Mouse (Mus musculus) heart, adult 9 months (tissue): ENCODE data around the gene H2afv.
A peak's percentile ranks its signal among the peaks of the same experiment; 100 is the strongest.

Experiments
- DNase-seq, 2 experiments: peaks; one replicate each; pipeline ENCODE4 v3.0.0; 2022; ENCODE audit warnings: low spot score in 2 of 2

H2afv gene

DNA sequence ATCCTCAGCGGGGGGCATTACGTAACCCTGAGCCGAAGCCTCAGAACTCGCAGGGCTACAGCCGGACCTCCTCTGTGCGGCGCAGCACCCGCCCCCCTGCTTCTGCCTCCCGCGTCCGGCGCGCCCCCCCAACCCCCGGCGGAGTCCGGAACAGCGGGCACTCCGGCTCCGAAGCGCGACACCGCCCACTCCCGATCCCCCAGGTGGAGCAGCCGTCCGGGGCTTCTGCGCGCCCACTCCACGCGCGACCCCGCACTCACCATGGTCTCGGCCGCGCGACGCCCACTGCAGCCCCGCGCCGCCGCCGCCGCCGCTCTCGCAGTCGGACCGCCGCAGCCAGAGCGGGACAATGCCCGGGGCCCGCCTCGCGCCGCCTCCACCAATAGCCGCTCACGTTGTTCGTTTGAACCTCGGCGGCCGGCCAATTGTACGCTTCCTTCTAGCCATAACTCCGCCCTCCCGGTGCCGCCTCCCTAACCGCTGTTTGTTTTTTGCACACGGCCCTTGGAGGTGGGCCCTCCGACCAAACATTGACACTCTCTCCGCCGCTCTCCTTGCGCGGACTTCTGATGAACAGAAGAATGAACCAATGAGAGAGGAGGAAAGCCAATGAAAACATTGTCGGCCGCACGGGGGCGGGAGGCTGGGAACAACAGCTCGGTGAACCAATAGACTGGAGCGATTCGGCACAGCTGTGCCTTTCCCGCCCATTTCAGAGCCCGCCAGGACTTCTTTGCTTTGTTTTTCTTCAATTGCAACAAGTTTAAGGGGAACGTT is at the start of gene H2afv:
TSS of gene H2afv (minus strand) at position 367 of the 777 bp plus-strand sequence.
- peak; percentile 99 to 100 for DNase-seq

DNA sequence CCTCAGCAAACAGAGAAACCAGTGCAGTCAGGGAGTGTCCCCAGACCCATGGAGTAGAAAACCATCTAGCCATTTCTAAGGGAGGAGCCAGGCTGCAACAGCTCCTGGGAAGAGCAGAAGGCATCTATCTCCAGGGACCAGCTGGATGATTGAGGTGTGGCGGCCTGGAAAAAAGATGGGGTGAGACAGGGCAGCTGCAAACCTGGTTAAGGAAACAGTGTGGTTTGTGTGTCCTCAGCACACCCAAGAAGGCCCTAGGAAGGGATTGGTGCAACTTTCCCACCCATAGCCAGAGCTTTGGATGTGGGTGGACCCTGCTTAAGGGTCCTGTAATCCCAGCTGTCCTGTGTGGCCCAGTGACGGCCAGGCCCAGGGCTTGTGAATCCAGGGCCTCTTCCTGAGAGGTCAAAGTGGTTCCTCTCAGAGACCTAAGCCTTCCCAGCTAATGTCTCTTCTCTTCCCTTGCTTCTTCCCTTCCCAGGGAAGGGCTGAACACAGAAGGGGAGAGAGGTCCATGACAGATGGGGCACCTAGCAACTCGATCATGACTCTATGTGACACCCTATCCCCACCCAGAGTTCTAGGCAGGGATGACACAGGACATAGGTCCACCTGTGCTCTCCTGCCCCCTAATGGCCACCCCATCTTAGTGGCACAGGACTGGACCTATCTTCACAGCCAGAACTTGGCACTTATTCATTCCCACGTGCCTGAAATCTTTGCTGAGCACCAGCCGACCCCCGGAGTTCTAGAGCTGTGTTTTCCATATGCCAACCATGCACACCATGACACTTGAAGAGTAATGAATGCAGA is 45.7 kb upstream of the H2afv start:
- no peak for DNase-seq

DNA sequence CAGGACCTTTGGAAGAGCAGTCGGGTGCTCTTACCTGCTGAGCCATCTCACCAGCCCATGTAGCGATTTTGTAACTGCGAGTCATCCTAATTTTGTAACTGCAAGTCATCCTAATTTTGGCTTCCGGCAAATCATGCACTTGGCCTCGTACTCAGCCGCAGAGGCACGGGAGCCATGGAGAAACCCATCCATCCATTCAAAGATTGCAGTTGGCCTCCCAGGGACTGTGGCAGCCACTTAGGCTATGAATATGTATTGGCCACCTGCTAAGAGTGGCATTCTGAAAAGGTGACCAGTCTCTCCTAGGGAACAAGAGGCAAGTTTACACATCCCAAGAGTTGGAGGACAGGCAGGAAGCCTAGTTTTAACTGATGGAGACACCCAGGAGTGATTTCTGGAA is 45.0 kb upstream of the H2afv start:
- DNase-seq = no peak

DNA sequence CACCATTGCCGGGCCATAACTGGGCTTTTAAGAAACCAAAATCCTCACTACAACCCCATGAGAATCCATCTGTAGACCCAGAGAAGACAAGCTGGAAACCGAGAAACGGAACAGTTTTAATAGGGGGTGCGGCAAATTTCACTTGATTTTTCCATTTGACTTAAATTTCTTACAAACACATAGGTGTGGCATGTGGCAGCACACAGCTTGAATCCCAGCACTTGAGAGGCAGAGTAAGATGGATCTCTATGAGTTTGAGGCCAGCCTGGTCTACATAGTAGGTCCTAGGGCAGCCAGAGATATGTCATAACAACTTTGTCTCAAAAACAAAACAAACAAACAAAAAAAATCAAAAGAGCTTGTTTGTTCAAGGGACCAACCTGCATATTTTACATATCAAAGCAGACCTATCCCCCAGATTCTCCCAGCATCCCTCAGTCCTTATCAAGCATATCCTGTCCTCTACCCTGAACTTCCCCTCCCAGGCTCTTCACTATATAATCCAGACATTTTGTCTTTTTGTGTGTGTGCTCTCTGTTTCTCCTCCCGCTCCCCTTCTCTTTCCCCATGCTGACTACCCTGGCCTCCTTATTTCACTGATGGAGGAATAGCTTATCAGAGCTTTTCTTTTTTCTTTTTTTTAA is 43.9 kb upstream of the H2afv start:
- DNase-seq = no peak

DNA sequence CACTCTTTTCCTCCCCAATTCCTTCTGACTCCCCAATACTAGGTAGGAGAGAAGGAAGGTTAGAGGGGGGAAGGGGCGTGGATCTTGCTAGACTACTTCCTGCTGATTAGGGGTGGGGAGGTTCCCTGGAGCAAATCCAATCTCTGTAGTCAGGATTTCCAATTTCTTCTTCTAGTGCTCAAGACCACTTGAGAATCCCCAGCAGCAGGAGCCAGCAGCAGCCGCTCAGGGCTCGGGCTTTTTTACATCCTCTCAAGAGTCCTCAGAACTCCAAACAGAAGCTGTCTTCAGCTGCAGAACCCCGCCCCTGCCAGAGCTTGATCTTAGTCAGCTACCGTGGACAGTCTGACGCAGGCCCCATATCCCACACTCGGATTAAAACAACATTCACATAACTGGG is 43.3 kb upstream of the H2afv start:
- DNase-seq = no peak

DNA sequence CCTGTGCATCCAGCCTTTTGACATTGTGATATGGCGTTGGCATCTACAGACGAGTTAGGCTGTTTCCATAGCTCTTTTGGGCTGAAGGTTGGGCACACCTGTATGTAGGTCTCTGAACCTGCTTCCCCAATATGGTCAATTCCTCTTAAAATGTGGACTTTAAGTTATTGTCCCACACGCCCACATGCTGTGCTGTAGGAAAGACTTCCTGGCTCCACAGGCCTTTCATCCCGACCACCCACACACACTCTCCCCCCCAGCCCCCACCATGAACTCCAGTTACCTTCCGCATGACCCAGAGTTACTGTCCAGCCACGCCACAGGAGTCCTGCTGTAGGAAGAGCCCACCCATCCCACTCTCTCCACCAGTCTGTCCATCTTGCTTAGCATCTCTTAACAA is 42.7 kb upstream of the H2afv start:
- no peak for DNase-seq

DNA sequence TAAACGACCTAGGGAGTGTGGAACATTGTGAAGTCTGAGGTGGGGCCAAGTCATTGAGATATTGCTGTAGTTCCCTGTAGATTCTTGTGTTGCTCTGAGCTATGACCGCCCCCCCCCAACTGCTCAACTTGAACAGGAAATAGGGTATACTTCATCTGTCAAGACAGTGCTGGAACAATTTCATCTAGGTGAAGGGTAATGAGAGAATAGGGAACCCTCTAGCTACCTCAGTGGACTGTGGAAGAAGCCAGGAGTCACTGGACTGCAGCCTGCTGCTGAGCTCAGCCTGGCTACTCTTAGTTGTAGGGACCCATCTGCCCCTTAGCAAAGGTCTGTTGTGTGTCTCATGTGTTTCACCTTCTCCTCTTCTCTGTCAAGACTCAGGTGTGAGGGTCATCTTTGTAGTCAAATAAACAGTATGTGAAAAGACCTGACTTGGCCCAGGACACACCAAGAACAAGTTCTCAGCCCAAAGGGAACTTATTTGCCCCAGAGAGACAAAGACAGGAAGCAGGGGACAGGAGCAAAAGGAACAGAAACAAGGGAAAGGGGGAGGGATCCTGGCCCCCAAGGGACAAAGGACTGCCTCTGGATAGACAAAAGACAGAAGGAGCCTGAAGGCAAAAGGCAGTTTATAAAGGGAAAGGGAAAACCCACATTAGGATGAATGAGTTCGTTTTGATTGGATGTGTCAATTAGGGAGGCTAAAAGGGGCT is 40.2 kb upstream of the H2afv start:
- DNase-seq = peak in 1 of 2 experiments; percentile 17

DNA sequence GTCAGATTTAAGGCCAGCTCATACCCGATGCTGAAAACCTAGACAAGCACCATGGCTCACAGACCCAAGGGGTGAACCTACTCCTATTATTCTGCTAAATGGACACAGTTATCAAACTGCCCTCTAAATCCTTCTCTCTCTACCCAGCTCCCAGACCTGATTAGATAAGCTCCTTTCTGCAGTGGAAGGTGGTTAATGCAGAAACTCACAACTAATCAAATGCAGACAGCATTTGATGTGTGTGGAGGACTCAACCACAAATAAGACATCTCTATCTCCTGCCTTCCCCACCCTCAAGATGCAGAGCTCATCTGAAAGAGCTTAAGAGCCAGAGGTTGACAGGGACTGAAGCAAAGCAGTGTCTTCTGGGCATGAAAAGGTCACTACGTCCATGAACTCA is 38.9 kb upstream of the H2afv start:
- DNase-seq = no peak

DNA sequence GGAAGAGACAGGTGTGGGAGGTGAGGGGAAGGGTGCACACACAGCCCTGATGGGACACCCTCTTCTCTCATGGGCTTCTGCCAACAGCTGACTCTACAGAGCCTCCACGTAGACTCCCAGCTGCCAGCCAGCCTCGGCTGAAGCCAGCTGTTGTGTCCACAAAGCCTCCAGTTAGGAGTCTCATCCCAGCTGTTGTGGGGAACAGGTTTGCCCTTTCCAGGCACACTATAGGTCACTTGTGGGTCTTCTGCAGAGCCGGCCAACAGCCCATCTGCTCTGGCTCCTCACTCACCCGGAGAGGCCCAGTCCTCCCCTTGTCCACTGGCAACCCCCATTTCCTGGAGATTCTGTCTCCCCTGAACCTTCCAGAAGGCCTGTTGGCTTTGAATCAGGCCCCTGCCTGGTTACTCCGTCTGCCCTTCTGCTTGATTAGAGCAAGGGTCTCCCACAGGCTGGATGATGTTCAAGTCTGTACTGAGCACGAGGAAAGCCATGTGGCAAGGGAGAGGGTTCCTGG is 37.5 kb upstream of the H2afv start:
- no peak for DNase-seq

DNA sequence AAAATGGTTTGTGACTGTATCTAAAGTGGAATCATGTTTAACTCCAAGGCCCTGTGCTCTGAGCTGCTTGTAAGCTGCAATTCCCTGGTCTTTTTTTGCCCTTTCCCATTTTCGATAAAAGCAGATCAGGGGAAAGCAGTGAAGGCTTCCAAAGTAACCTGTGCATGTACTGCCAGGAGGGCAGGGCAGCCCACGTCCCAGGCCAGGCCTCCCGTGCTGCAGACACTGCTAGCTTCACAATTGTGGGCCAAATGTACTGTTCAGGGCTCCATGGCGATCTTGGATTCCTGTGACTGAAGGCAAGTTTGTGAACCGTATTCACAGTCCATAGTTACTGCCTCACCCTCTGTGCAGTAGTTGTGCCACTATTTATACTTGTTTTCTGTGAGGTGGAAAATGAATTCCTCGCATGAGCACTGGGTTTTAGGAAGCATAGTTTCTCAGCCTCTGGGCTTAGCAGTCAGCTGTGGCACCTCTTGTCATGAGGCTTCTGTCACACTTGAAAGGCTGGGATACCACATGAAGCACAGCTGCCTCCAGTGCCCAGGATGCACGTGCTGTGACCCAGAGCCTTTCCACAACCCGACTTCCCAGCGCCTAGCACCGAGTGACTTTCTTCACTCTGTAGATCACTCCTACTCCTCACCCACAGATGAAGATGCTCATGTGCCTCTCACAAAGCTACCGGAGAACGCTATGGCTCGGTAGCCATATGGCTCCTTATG is 36.6 kb upstream of the H2afv start:
- no peak for DNase-seq

DNA sequence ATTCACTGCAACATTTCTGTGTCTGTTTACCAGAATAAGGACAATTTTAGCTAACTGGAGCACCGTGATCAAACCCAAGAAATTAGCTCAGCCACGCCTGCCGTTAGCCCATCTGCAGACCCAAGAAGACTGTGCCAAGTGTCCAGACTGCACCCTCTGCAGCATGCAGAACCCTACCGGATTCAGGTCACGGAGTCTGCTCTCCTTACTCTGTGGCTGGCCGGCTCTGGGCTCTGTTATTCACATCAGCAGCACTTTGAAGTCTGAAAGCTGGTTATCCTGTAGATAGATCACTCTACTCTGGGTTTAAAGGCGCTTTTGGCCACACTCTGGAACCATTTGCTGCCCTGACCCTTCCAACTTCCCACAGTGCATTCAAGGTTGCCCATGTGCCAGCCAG is 35.9 kb upstream of the H2afv start:
- DNase-seq = no peak

DNA sequence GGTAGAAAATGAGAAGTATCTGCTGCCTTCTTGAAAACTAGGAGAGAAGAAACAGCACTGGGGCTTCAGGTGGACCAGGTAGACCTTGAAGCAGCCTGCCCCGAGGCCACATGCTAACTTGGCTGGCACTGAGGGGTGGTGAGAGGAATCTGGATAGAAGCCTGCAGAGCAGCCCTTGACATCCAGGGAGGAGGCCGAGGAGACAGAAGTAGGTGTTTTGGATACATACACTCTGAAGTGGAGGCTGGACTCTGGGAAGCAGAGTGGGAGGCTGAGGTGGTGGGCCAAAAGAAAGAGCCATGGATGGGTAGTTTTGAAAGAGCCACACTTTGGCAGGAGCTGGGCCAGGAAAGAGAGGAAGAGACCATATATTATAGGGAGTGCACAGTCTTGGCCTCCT is 35.0 kb upstream of the H2afv start:
- no peak for DNase-seq

DNA sequence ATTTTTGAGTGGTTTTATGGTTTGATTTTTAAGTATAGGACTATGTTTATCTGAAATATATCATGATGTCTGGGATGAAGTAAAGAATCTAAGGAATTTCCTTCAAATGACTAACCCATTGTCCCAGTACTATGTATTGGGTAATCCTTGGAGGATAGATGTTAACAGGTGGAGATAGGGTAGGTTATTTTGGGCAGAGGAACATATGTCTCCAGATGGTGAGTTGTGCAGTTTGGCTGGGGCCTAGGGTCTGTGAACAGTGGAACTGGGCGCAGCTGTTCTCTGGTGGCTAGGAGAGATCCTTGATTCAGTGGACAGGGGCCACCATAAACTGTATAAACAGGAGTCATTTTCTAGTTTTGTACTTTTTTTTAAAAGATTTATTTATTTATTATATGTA is 33.1 kb upstream of the H2afv start:
- no peak for DNase-seq

DNA sequence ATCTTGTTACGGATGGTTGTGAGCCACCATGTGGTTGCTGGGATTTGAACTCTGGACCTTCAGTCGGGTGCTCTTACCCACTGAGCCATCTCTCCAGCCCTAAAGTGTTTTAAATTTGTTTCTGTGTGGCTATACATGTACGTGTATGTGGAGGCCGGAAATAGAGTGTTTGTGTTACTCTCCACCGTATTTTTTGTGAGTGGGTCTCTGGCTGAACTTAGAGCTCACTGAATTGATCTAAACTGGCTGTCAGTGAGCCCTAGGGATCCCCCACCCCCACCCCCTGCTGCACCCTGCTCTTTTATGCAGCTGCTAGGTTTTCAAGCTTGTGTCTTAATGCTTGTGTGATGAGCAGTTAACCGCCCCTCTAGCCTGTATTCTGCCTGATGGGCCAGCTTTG is 32.6 kb upstream of the H2afv start:
- no peak for DNase-seq

DNA sequence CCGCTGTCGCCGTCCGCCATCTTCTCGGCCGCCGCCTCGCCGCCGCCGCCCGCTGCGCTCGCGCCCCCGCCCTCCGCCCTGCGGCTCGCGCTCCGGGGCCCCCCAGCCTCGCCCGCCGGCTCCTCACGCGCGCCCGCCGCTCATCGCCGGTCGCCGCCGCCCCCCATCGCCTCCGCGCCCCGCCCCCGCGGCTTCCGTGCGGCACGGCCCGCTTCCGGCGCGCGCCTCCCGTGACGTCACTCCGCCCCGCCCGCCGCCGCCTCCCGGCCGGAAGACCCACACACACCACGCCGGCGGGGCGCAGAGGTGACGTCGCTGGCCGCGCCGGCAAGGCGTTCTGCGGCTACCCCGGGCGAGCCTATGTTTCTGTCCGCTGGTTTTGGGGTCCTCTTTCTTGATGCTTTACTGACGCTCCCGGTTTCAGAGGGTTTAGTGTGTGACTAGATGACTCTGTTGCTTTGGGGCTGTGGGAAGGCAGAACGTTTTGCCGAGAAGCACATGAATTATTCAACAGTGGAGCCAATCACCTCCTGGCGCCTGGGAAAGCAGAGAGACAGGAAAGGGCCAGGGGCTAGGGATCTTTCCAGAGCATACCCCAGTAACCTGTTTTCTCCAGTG is 31.7 kb upstream of the H2afv start, which contains the start of gene Purb:
TSS of gene Purb (minus strand) at position 51 of the 618 bp plus-strand sequence.
- peak; percentile 87 to 90 for DNase-seq

DNA sequence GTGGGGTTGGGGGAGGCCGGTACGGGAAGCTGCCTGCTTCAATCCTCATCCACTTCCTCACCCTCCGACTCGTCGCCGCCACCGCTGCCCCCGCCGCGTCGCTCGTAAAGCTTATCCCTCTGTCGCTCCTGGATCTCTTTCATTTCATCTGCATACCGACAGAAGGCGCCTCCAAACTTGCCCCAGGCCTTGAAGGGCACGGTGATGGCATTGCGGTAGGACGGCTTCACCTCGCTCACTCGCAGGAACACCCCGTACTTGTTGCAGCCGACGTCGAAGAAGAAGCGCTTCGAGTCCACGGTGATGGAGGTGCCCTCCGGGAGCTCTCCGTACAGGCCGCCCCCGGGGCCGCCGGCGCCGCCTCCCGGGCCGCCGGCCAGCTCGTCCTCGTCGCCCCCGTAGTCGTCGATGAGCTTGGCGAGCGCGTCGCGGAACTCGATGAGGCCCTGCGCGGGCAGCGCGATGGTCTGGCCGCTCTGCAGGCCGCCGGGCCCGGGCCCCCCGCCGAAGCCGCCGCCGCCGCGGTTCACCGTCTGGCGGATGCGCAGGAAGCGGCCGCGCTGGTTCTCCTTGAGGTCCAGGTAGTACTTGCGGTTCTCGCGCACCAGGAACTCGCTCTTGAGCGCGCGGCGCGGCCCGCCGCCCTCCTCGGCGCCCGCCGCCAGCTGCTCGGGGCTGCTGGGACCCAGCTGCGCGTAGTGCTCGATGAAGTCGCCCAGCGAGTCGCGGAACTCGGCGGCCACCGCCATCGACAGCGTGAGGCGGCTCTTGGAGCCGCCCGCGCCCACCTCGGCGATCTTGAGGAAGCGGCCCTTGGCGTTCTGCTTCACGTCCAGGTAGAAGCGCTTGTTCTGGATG is 30.9 kb upstream of the H2afv start:
- peak; percentile 42 to 44 for DNase-seq

DNA sequence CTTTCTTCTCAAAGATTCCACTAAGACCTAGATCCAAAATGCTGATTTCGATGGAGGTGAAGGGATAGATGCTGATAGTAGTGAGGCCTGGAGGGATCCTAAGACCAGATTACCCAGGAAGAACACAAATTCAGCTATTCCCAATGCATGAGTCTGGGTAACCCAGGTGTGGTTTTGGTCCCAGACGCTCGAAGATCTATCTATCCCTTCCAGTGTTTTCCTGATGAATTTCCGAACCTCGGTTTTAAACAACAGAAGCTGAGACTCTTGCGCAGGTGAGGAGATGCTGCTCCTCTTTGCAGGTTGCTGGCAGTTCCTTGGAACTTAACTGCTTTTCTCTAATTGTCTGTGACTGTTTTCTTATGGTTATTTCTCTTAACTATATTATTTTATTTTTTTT is 30.1 kb upstream of the H2afv start:
- DNase-seq = no peak

DNA sequence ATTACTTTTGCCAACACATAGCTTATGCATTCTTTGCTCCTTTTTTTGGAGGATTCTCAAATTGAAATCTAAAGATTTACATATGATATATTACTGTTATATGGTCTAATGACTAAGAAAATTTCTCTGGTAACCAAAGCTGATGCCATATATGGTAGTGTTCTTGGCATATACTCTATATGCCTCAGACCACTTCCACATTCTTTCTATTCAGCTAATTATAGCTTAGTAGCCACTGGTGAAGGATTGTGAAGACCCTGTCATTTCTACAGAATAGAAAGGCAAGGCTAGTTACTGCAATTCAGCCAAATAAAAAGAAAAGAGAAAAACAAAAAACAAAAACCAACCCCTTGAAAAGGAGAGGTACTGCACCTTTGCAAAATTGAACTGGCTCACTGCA is 27.8 kb upstream of the H2afv start:
- DNase-seq = no peak

DNA sequence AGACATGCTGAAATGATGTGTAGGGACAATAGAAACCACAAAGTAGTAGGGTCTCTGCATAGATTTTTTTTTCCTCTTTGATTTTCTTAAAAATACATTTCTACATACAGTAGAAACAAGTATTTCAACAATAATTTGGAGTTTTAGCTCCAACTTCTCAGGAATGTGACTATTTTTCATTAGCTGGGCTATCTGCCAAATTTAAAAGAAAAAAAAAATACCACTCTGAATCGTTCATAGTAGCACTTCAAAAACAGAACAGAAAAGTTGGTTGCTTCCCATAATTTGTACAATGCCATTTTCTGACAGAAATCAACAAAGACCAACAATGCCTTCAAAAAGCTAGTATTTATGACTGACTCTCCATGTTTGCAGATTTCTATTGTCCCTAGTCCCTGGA is 27.2 kb upstream of the H2afv start:
- no peak for DNase-seq

DNA sequence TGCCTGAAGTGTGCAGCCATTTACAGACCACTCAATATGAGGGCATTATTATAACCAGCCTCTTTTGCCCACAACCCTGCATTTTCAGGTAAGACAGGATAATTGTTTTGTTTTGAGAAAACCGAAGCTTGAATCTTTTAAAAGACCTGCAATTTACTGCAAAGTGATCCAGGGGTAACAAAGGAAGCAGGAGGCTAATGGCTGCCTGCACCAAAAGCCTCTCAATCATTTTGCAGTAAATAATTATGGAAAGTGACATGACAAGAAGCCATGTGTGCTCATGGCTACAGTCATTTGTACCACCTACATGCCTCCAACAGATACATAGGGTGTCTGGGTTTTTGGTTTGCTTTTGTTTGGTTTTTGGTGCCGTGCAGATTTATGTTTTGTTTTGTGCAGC is 26.8 kb upstream of the H2afv start:
- DNase-seq = no peak
